Mouse (Mus musculus): ENCODE results near the gene Tdp2. TPM values are rescaled to one million over a fixed set of nuclear protein-coding genes. Genes with fewer than 3 reads are reported as not detected.

Tdp2 gene
- total RNA-seq, 1 experiment from 2014 or later, result 54.8 TPM

GRCm38 (mm10) chr13:24866430-24867402 is 35.2 kb downstream of the Tdp2 start:
- no peak for ATAC-seq (ENCODE audit: extremely low read depth, insufficient number of reproducible peaks, low FRiP score, poor library complexity, severe bottlenecking)

- ATAC-seq (ENCODE audit: extremely low read depth, insufficient number of reproducible peaks, low FRiP score, poor library complexity, severe bottlenecking), result no peak
These were observed 36.3 kb downstream of the Tdp2 start for GRCm38 (mm10) chr13:24867789-24868188.

GRCm38 (mm10) chr13:24868233-24868632 is 36.8 kb downstream of the Tdp2 start:
- ATAC-seq (ENCODE audit: extremely low read depth, insufficient number of reproducible peaks, low FRiP score, poor library complexity, severe bottlenecking), result no peak

- ATAC-seq (ENCODE audit: extremely low read depth, insufficient number of reproducible peaks, low FRiP score, poor library complexity, severe bottlenecking), result no peak
These were observed 48.0 kb downstream of the Tdp2 start for GRCm38 (mm10) chr13:24879359-24880040.

GRCm38 (mm10) chr13:24880208-24880607 is 48.7 kb downstream of the Tdp2 start:
- no peak for ATAC-seq (ENCODE audit: extremely low read depth, insufficient number of reproducible peaks, low FRiP score, poor library complexity, severe bottlenecking)

GRCm38 (mm10) chr13:24880704-24881103 is 49.2 kb downstream of the Tdp2 start:
- ATAC-seq (ENCODE audit: extremely low read depth, insufficient number of reproducible peaks, low FRiP score, poor library complexity, severe bottlenecking), result no peak

- ATAC-seq (ENCODE audit: extremely low read depth, insufficient number of reproducible peaks, low FRiP score, poor library complexity, severe bottlenecking), result no peak
These were observed 50.9 kb downstream of the Tdp2 start for GRCm38 (mm10) chr13:24882411-24882810.

GRCm38 (mm10) chr13:24889554-24889953 is 58.1 kb downstream of the Tdp2 start:
- no peak for ATAC-seq (ENCODE audit: extremely low read depth, insufficient number of reproducible peaks, low FRiP score, poor library complexity, severe bottlenecking)

Other genes with a start within 250 kb of the Tdp2 start
- 585 and 610 TPM in 2 replicates for gene Ripor2, start 249.5 kb upstream of the Tdp2 start, total RNA-seq (2017)
- 2.0 and 2.2 TPM in 2 replicates for gene Armh2, start 90.4 kb upstream of the Tdp2 start, total RNA-seq (2017)
- 10.3 and 12.3 TPM in 2 replicates for gene Gmnn, start 69.8 kb upstream of the Tdp2 start, total RNA-seq (2017)
- gene BC005537, start 30.0 kb upstream of the Tdp2 start, total RNA-seq (2017), result 71.0 and 76.9 TPM in 2 replicates
- gene Acot13, start 139 bp upstream of the Tdp2 start, total RNA-seq (2017), result 24.4 and 27.4 TPM in 2 replicates
- 0.12 TPM in 1 of 2 replicates, not detected in the other for gene D130043K22Rik, start 13.5 kb downstream of the Tdp2 start, total RNA-seq (2017)
- 0.12 TPM in 1 of 2 replicates, not detected in the other for gene Aldh5a1, start 106.0 kb downstream of the Tdp2 start, total RNA-seq (2017)
- 0.70 and 0.98 TPM in 2 replicates for gene Gpld1, start 111.5 kb downstream of the Tdp2 start, total RNA-seq (2017)
- 18.5 and 20.8 TPM in 2 replicates for gene Mrs2, start 188.7 kb downstream of the Tdp2 start, total RNA-seq (2017)
- gene Dcdc2a, start 224.3 kb downstream of the Tdp2 start, total RNA-seq (2017), result not detected in 2 replicates